Mouse (Mus musculus): ENCODE results near the gene Gm49630.
"Not testable (repeated sequence)": the region's sequence is repeated elsewhere in the genome, so short reads cannot be mapped to it uniquely, and the experiment has no call there.

Gm49630 gene

DNA sequence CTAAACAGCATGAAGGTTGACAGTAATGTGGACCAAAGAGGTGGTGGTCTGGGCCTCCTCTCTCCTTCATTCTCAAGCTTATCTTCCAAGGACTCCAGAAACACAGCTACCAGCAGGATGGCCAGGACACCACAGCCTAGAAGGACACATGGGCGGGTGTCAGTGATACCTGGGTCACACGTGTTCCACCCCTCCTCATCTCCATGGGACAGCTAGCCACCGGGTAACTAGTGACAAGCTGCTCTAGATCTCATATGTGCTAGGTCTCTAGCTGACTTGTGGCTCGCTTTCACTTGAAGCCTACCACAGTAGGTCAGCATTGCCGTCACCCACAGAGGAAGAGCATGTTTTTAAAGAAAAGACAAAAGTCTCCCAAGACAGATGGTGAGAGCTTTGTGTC, at the start of gene Gm49630:
Gene Gm49630 (minus strand): TSS at position 101 of the 400 bp plus-strand sequence.
- DNase-seq (ENCODE audit: low spot score) = not testable (repeated sequence)

DNA sequence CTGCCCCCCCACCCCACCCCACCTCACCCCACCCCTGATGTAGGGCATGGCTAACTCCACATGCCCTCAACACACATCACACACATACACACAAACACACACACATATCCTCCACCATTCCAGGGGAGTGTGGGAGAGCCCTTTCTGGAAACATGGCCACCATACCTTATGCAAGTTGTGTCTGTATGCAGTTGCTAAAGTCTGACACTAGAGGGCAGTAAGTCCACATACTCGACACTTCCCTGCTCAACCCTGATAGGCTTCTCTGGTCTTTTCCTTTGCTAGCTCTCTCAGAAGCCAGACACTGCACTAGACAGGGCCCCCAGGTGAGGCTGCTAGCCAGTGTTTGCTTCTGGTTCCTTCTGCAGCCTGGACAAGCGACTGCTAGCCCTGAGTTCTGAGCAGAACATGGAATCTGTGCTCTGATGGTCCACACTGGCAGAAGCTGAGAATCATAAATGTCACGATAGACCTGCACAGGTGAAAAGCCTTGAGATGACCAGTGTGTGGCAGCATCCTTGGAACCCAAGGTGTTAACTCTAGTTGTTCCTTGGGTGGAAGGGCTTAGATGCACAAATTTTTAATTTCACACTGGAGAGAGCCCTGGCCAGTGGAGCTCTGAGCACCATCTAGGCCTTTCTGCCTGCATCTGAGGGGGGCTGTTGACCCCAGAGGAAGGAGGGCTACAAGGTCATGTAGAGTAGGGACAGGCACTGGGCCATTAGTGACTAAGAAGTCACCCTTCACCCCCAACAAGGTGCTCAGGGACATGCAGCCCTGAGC, 48.6 kb upstream of the Gm49630 start:
- not testable (repeated sequence) for DNase-seq (ENCODE audit: low spot score)

DNA sequence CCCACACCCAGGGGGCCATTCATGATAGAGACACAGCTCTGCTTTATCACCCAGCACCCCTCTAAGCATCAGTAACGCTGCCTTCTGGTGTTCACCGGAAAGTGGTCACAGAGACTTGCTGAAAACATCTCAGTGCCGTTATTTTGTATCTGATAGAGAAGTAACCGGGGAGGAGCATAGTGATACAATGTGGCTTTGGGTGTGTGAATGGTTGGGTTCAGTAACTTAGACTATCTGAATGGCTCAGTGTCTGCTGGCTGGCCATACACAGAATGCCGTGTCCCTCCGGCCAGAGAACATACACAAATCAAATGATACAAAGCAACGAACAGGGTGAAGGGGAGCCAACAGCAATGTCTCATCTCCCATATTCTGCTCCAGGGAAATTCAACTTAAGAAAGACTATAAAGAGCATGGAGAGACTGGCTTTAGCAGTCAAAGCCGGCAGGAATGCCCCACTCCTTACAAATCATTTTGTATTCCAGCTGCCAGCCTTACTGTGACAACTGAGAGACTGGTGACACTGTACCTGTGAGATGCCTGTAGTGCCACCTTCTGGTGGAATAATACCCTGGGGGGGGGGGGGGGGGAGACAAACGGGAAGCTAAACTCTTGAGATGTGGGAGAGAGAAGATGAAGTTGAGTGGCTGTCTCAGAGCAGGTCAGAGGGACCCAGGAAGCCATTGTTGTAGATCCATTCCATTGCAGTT, 43.0 kb upstream of the Gm49630 start:
- not testable (repeated sequence) for DNase-seq (ENCODE audit: low spot score)

DNA sequence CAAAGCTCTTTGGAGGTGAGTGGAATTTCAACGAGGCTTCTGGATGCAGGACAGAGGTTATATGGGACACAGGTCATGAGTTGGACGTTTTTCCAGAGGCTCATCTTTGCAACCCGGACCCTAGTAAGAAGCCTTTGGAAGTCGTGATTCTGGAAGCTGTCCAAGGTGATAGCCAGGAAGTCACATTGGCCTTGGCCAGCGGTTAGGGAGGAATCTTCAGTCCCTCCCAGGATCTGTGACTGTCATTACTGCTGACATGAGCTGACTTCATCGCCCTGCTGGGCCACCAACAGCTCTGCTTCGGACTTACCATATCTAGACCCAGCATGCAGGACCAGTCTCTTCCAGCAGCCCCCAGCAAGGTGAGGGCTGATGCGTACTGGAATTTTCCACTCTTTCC, 41.6 kb upstream of the Gm49630 start:
- DNase-seq (ENCODE audit: low spot score) = not testable (repeated sequence)

DNA sequence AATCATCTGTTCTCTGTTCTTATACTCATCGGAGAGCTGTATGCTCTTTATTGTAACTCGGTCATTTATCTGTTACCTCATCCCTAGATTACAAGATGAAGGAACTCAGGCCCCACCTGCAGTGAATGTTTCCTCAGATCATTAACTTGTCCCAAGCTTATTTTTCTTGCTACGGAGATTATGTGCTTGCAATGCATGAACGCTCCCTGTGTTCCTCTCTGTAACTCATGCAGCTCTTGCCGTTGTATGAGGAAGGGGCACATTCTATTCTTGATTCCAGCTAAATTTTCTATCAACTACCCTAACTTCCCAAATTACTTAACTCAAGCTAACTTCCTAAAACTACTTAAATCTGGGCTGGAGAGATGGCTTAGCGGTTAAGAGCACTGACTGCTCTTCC, 28.0 kb upstream of the Gm49630 start:
- DNase-seq (ENCODE audit: low spot score) = not testable (repeated sequence)

DNA sequence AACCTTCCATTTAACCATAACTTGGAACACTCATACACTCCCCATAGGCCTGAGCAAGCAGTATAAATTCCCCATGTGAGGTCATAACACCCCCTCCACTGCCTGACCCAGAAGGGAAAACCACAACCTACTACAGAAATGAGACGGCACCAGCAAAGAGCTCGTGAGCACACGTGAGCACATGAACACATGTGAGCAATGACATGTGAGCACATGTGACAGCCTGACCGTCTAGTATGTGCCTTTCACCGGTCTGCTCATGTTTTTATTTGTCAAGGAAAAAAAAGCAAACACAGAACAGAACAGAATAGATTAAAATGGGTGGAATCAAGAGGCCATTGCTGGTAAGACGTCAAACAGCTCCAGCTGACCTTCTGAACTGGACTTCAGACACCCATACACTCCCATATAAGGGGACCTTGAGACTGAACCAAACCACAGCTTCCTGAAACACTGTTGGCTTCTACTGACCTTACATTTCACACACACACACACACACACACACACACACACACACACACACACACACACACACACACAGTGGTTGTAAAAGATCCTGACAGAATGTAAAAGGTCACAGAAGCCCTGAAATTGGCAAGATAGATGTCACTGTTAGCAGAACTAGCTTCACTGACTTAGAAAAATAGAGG, 26.5 kb upstream of the Gm49630 start:
- DNase-seq (ENCODE audit: low spot score) = not testable (repeated sequence)

DNA sequence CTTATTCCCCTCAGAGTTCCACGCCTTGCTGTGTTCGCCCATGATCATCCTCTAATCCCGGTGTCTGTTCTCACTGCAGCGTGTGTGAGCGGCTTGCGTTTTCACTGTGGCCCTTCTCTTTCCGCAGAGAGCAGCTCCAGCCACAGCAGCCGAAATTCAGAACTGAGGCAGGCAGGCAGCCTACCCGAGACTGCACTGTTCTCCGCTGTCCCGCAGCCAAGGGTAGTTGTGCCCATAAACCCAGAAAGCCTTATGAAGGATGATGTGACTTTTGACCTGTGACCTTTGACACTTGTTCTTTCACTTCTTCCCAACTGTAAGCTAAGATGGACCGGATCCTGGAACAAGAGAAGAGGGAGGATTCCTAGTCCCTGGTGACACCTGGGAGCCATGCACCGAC, 25.3 kb upstream of the Gm49630 start:
- not testable (repeated sequence) for DNase-seq (ENCODE audit: low spot score)

DNA sequence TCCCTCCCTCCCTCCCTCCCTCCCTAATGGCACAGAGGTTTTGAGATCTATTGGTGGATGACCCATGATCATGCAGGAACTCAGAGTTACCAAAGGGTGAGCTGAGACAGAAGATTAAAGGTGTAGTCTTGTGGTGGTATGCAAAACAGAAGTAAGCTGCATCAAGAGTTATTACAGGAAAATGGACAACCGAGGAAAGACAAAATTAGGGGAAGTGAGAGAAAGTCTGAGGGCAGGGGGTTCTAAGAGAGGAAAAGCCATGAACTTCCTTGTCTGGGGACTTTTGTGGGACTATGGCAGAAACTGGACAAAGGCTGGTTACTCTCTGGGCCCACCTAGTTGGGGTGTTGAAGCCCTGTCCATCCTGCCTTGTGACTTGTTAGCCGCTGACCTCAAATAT, 24.5 kb upstream of the Gm49630 start:
- DNase-seq (ENCODE audit: low spot score) = not testable (repeated sequence)

DNA sequence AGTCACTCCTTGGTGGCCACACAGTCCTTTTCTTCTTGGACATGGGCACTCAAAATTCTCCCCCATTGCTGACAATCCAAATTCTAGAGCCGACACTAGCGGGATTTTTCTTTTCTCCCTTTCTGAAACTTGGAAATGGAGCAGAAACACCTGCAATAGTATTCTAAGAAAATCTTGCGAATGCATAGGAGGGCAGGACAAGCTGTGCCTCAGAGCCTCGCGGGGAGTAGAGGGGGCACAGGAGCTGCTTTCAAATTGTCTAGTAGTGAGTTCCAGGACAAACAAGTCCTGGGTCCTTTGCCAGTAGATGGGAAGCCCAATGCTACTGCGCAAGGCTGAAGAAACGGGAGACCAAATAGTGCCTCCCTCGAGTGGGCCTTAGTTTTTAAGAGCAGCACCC, 23.9 kb upstream of the Gm49630 start:
- not testable (repeated sequence) for DNase-seq (ENCODE audit: low spot score)

DNA sequence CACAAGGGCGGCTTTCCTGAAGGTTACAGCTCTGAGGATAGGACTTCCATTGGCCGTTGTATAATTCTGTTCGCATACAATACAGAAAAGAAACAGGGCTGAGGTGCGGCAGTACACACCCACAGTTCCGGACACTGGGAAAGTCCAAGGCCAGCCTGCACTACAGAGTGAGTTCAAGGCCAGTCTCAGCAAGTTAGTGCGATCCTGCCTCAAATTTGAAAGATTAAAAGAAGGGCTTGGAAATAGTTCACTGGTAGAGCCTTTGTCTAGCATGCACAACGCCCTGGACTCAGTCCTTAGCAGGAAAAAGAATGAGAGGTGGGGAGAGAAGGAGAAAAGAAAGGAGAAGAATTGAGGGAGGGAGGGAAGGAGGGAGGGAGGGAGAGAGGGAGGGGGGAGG, 23.3 kb upstream of the Gm49630 start:
- DNase-seq (ENCODE audit: low spot score) = not testable (repeated sequence)

DNA sequence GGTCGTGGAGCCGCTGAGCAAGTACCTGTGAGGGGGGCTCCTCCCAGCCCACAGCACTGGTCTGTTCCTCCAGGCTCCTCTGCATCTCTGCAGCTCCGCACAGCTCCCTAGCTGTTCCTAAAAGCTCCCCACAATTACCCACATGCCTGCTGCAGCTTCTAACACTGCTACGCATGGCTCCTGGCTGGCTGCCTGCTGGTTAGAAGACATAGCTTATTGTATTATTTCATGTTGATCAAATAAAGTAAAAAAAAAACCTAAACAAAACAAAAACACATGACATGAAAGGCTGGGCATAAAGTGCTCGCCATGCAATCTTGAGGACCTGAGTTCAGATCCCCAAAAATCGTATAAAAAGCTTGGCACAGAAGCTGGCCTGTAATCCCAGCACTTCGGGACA, 18.1 kb upstream of the Gm49630 start:
- DNase-seq (ENCODE audit: low spot score) = not testable (repeated sequence)

DNA sequence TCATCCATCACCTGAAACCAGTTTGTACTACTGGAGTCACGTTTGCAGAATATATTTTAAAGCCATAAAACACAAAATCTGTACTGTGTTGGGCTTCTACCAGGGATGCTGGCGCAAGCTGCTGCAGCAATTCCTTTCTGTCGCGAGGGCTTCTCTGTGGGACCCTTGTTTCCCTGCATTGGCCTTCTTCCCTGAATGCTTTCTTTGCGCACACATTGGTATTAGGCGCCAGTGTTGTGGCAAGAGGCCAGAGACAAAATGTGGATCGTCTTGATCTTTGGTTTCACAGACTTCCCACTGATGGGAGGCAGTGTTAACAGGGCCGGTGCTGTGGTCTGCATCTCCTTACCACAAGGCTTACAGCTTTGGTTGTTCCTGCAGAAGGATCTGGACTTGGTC, 17.2 kb upstream of the Gm49630 start:
- not testable (repeated sequence) for DNase-seq (ENCODE audit: low spot score)

DNA sequence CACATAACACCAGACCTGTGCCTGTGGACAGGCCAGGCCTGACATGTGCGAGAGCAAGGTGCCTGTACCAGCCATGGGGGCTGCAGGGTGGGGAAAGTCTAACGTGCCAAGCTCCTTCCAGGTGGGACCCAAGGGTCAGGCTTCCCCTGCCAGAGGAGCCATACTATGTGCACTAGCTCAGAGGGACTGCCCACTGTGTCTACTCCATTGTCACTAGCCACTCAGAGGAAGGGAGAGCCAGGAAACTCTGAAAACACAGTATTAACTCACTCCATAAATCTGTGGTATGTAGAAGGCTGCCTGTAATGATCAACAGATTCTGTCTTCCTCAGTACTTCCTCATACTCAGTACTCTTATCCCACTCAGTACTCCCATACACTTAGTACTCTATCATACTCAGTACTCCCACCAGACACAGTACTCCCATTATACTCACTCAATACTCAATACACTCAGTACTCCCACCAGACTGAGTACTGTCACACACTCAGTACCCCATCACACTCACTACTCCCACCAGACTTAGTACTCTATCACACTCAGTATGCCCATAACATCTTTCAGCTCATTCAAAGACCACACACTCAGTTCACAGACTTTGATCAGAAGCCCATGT, 16.7 kb upstream of the Gm49630 start:
- not testable (repeated sequence) for DNase-seq (ENCODE audit: low spot score)

DNA sequence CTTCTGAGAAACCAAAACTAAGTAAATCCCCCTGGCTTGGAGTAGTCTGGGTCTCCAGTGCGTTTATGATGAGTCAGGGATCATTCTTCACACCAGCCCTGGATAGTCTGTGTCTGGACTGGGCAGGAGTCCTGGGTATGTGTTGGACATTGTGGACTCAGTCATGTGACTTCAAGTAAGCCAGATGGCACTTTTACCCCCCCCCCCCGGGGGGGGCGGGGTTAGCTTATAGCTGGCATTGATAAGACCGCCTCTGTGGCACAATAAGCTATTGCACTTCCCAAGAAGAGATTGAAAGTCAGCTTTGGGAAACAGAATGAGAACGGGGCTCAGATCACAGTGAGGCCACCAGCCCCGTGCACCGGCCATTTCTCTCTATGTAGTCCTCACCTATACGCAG, 14.2 kb upstream of the Gm49630 start:
- not testable (repeated sequence) for DNase-seq (ENCODE audit: low spot score)

DNA sequence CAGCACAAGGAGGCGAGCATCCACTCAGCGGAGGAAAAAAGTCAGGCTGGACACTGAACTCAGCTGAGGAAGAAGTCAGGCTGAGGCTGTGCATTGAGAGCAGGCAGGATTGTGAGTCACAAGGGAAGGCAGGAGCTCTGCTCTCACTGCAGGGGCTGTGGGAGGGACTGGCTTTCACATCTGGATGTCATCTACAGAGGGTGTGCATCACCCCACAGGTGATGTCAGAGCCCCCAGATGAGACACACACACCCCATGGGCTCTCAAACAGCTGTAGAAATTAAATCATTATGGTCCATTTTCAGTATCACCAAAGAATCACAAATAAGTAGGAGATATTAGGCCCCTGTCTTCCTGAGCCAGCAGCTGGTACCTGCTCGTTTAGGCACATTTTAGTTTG, 13.6 kb upstream of the Gm49630 start, which contains the start of gene Unc93a2:
Gene Unc93a2 (minus strand): TSS at position 101 of the 400 bp plus-strand sequence.
- DNase-seq (ENCODE audit: low spot score) = not testable (repeated sequence)

DNA sequence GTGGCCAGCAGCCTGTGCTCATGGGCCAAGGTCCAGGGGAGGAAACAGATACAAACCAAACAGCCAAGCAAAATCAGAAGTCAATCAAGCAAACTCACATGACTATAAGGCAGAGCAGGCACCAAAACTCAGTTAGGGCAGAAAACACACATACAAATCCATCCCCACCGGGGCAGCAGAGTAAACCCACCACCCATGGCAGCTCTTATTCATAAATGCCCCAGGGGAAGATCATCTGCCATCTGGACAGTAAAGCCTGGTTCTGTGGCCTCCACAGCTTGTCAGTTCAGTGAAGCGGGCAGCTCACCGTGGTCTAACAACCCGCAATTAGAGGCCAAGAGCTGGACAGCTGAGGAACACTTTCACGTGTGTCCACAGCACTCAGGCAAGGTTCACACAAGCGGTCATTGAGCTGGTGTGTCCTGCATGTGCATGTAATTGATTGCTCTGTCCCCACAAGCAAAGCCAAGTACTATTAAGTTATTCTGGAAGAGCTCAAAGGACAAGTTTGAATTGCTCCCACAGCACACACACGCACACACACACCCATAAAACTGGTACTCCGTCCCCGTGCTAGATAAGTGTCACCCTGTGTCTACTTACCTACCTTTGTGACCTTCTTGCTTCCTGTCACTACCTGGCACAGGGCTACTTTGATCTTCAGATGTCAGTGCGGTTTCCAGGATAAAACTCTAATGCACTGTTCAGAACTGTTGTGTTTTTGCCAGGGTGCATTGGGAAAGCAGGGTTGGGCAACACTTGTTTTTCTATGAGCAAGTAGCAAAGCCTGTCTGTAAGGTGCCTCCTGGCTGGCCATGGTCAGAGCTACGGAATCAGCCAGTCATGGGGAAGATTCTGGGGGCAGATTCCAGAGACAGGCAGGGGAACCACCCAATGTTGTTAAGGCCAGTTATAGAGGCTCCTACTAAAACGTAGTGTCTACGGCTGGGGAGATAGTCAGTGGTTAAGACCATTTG, 11.7 kb upstream of the Gm49630 start:
- not testable (repeated sequence) for DNase-seq (ENCODE audit: low spot score)

DNA sequence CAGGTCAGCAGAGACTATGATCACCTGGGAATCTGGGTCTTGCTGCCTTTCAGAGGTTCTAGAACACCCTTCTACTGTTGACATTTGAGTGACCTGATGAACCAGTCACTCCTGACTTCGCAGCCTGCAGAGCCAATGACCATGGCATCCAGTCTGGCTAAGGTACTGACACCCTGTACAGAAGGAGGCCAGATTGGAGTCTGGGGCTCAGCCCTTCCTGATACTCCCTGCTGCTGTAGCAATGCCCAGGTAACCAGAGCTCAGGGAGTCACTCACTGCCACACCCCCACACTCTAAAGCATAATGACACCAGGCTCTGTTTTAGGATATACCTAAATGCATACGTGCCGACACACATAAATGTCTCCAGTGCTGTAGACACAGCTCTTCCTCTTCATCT, 10.9 kb upstream of the Gm49630 start:
- DNase-seq (ENCODE audit: low spot score) = not testable (repeated sequence)

DNA sequence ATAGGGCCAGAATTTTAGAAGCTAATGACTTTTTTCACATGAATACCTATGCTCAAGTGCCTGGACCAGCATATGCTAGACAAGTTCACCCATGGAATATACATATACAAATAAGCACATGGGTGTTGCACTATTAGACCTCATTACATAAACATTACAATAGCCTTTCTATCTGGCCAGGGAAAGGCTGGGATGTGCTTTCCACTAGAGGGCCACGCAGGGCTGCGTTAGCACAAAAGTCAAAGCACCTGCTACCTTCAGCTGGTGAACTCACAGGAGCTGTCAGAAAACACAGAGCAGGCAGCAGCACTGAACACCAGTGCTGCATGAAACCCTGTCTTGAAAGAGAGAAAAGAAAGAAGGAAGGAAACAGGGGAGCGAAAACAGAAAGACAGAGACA, 6.1 kb upstream of the Gm49630 start:
- not testable (repeated sequence) for DNase-seq (ENCODE audit: low spot score)

DNA sequence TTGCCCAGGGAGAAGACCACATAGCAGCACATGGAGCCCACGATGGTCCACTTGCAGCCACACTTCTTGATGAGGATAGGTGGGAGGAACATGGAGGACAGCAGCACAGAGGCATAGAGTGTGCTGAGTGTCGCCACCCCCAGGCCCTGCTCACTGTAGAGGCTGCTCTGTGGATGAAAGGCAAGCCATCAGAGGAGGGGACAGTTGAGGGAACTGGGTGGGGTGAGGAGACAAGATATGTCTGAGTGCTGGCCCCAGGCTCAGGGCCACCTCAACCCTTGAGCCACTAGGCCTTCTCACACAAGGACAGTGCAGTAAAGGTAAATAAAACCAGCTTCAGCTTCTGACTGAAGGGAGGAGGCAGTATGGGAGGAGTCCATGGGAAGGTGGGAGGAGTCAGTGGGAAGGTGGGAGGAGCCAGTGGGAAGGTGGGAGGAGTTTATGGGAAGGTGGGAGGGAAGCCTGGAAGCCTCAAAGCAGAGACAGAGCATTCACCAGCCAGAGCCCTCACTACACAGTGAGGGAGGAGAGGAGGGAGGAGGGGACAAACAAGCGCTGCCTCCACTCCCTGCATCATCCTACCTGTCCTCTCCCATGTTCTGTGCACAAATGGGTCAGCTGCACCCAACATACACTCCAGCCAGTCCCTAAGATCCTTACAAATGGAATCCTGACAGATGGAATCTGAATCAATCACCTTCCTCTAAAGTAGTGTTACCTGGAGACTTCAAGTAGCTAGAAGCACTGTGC, 5.3 kb upstream of the Gm49630 start:
- not testable (repeated sequence) for DNase-seq (ENCODE audit: low spot score)

DNA sequence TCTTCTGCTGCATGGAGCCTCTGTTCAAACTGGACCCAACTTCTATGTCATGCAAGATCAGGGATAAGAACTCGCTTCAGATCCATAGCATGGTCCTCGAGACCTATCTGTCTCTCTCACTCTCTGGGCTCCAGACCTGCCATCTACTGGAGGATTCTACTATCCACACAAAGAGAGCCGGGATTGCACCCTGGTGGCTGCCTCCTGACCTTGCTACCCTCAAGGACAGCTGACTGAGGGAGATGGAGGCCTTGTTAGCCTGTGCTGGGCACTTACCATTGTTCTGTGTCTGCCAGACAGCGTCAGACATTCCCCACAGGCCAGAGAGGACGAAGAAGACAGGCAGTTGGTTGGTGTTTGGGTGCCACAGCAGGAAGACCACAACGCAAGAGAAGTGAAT, 2.4 kb downstream of the Gm49630 start:
- not testable (repeated sequence) for DNase-seq (ENCODE audit: low spot score)
